Mouse (Mus musculus) CH12.LX (cell line): ENCODE measurements around the gene Gm36028. TPM values are rescaled to one million over a fixed set of nuclear protein-coding genes. Genes with fewer than 3 reads are reported as not detected.

ENCODE experiments used
- DNase-seq: peaks from one replicate; pipeline ENCODE4 v3.0.0-alpha.2; 2013; ENCODE audit errors: extremely low read depth
- H3K27ac ChIP-seq: 2 replicates; pipeline ENCODE4 v1.5.1; 2012; ENCODE audit warnings: low read depth, mild to moderate bottlenecking, control low read depth, moderate library complexity; ENCODE audit not compliant: insufficient read depth
- H3K27me3 ChIP-seq: replicated peaks from 2 replicates; pipeline ENCODE3; 2012; ENCODE audit warnings: inconsistent platforms
- H3K36me3 ChIP-seq, 2 experiments: replicated peaks in 1 of 2; 2 replicates each; pipeline versions ENCODE3 to v1.6.1; 2012; ENCODE audit warnings: inconsistent platforms in 1 of 2, low read length in 1 of 2, mild to moderate bottlenecking in 1 of 2, mixed read lengths in 1 of 2, moderate library complexity in 1 of 2; ENCODE audit not compliant: control insufficient read depth in 1 of 2, insufficient read depth in 1 of 2
- H3K4me1 ChIP-seq, 2 experiments: 2 replicates each; pipeline ENCODE4 v1.6.1; 2012; ENCODE audit warnings: inconsistent platforms in 1 of 2, moderate library complexity in 1 of 2; ENCODE audit not compliant: insufficient read depth in 2 of 2, control insufficient read depth in 1 of 2
- H3K4me2 ChIP-seq: 2 replicates; pipeline ENCODE4 v1.6.1; 2012; ENCODE audit warnings: low read depth, mild to moderate bottlenecking, control low read depth; ENCODE audit not compliant: poor library complexity, insufficient read depth, severe bottlenecking
- H3K4me3 ChIP-seq, 3 experiments: fragments of 150-350 bp in 1 of 3; sonication (generic) in 1 of 3; replicated peaks in 1 of 3; 2 replicates each; pipeline versions ENCODE3 to v1.5.1; 2011 to 2012; ENCODE audit warnings: low read depth in 2 of 3, low read length in 2 of 3, mild to moderate bottlenecking in 2 of 3, moderate library complexity in 2 of 3, control low read depth in 1 of 3, improper control_type of control experiment in 1 of 3, inconsistent platforms in 1 of 3, mixed read lengths in 1 of 3; ENCODE audit not compliant: poor library complexity in 1 of 3
- H3K79me2 ChIP-seq: replicated peaks from 2 replicates; pipeline ENCODE4 v1.6.1; 2012; ENCODE audit warnings: mild to moderate bottlenecking, moderate library complexity; ENCODE audit not compliant: control insufficient read depth, poor library complexity, insufficient read depth, severe bottlenecking; ENCODE audit errors: extremely low read depth
- H3K9ac ChIP-seq: 2 replicates; pipeline ENCODE4 v1.6.1; 2012; ENCODE audit warnings: low read depth, mild to moderate bottlenecking, control low read depth, moderate library complexity; ENCODE audit not compliant: insufficient read depth
- H3K9me3 ChIP-seq: replicated peaks from 2 replicates; pipeline ENCODE3; 2012; ENCODE audit warnings: low read length, inconsistent platforms, mixed read lengths
- BHLHE40 ChIP-seq: IDR thresholded peaks from 2 replicates; pipeline ENCODE4 v1.6.1; 2011; ENCODE audit warnings: mild to moderate bottlenecking, low read depth, low read length, improper control_type of control experiment
- CHD1 ChIP-seq: IDR thresholded peaks from 2 replicates; pipeline ENCODE4 v1.6.1; 2012; ENCODE audit warnings: low read depth, low read length, improper control_type of control experiment, inconsistent platforms
- CTCF ChIP-seq, 2 experiments: IDR thresholded peaks in 1 of 2; conservative IDR thresholded peaks in 1 of 2; 2 replicates each; pipeline ENCODE4 v1.5.1; 2011 to 2012; ENCODE audit warnings: low read depth in 2 of 2, low read length in 2 of 2, improper control_type of control experiment in 1 of 2, inconsistent platforms in 1 of 2, mild to moderate bottlenecking in 1 of 2, moderate library complexity in 1 of 2
- ELF1 ChIP-seq: IDR thresholded peaks from 2 replicates; pipeline ENCODE4 v1.6.1; 2014; ENCODE audit warnings: low read depth, mild to moderate bottlenecking, inconsistent platforms, low read length, improper control_type of control experiment
- EP300 ChIP-seq: IDR thresholded peaks from 2 replicates; pipeline ENCODE4 v1.6.1; 2011; ENCODE audit warnings: low read length, improper control_type of control experiment
- ETS1 ChIP-seq: conservative IDR thresholded peaks from 2 replicates; pipeline ENCODE4 v1.6.1; 2012; ENCODE audit warnings: low read depth, mild to moderate bottlenecking, inconsistent platforms, low read length, improper control_type of control experiment, moderate library complexity
- HCFC1 ChIP-seq: IDR thresholded peaks from 2 replicates; pipeline ENCODE4 v1.6.1; 2012; ENCODE audit warnings: low read depth, mild to moderate bottlenecking, inconsistent platforms, low read length, improper control_type of control experiment
- JUND ChIP-seq: conservative IDR thresholded peaks from 2 replicates; pipeline ENCODE4 v1.6.1; 2011; ENCODE audit warnings: low read depth, low read length, improper control_type of control experiment
- MAFK ChIP-seq: IDR thresholded peaks from 2 replicates; pipeline ENCODE4 v1.6.1; 2011; ENCODE audit warnings: low read length, improper control_type of control experiment; ENCODE audit not compliant: insufficient replicate concordance
- MAX ChIP-seq: IDR thresholded peaks from 2 replicates; pipeline ENCODE4 v1.6.1; 2011; ENCODE audit warnings: low read length, improper control_type of control experiment
- MAZ ChIP-seq: IDR thresholded peaks from 2 replicates; pipeline ENCODE4 v1.6.1; 2012; ENCODE audit warnings: low read depth, mild to moderate bottlenecking, inconsistent platforms, low read length, improper control_type of control experiment, moderate library complexity
- MEF2A ChIP-seq: IDR thresholded peaks from 2 replicates; pipeline ENCODE4 v1.6.1; 2014; ENCODE audit warnings: low read depth, mild to moderate bottlenecking, inconsistent platforms, low read length, improper control_type of control experiment, borderline replicate concordance
- MYC ChIP-seq: IDR thresholded peaks from 2 replicates; pipeline ENCODE4 v1.6.1; 2011; ENCODE audit warnings: low read depth, mild to moderate bottlenecking, improper control_type of control experiment, low read length
- RCOR1 ChIP-seq: conservative IDR thresholded peaks from 2 replicates; pipeline ENCODE4 v1.6.1; 2012; ENCODE audit warnings: low read depth, mild to moderate bottlenecking, inconsistent platforms, low read length, improper control_type of control experiment
- SMC3 ChIP-seq: IDR thresholded peaks from 2 replicates; pipeline ENCODE4 v1.6.1; 2011; ENCODE audit warnings: low read depth, low read length, improper control_type of control experiment
- TBP ChIP-seq: conservative IDR thresholded peaks from 2 replicates; pipeline ENCODE4 v1.6.1; 2011; ENCODE audit warnings: low read depth, low read length, improper control_type of control experiment
- UBTF ChIP-seq: IDR thresholded peaks from 2 replicates; pipeline ENCODE4 v1.6.1; 2012; ENCODE audit warnings: low read depth, mild to moderate bottlenecking, inconsistent platforms, low read length, improper control_type of control experiment, moderate library complexity
- USF1 ChIP-seq: IDR thresholded peaks from 2 replicates; pipeline ENCODE4 v1.6.1; 2014; ENCODE audit warnings: low read depth, mild to moderate bottlenecking, inconsistent platforms, low read length, improper control_type of control experiment
- ZKSCAN1 ChIP-seq: IDR thresholded peaks from 2 replicates; pipeline ENCODE4 v1.6.1; 2012; ENCODE audit warnings: low read depth, inconsistent platforms, low read length, improper control_type of control experiment, borderline replicate concordance
- ZMIZ1 ChIP-seq: IDR thresholded peaks from 2 replicates; pipeline ENCODE4 v1.6.1; 2012; ENCODE audit warnings: low read depth, mild to moderate bottlenecking, inconsistent platforms, low read length, improper control_type of control experiment
- ZNF384 ChIP-seq: IDR thresholded peaks from 2 replicates; pipeline ENCODE4 v1.6.1; 2012; ENCODE audit warnings: low read depth, low read length, improper control_type of control experiment, inconsistent platforms
- dilution Hi-C: fragments of 300-500 bp; cut with MboI; formaldehyde crosslinking; loops from 2 replicates; pipeline ENCODE4 v1.14.3; 2020; ENCODE audit warnings: low sequenced_read_pairs; ENCODE audit not compliant: extremely low pct_unique_long_range_greater_than_20kb, extremely low pct_ligation_motif_present
- in situ Hi-C: fragments of 300-500 bp; cut with MboI; formaldehyde crosslinking; loops from 3 replicates; pipeline ENCODE4 v1.14.3; 2019; ENCODE audit warnings: low sequenced_read_pairs, low pct_ligation_motif_present, low pct_unique_long_range_greater_than_20kb, mixed read lengths
- polyA plus RNA-seq: library from polyadenylated mRNA; unstranded; fragments of >175 nt; gene quantifications from 2 replicates; pipeline ENCODE4 v1.2.1, GENCODE M21; 2012; ENCODE audit warnings: low read depth; ENCODE audit not compliant: insufficient read length
- total RNA-seq, 2 experiments: library from RNA; depleted of rRNA; stranded (reverse); fragments of 300-350 nt in 1 of 2; fragments of >200 nt in 1 of 2; gene quantifications; 2 replicates each; pipeline ENCODE4 v1.2.3; 2012 to 2014

Gene Gm36028
- total and polyA plus RNA-seq, 3 experiments, result not detected

- Histone ChIP-seq H3K4me1 (peaks cover 9 to 25% of the 10 kb centered on the region in 2 experiments), H3K79me2 (no peaks in the 10 kb centered on the region), H3K27me3 (no peaks in the 10 kb centered on the region), H3K4me3 (no peak overlapping the region), H3K36me3 (no peaks in the 10 kb centered on the region), H3K4me2 (no peak overlapping the region), H3K9ac (no peak overlapping the region), H3K9me3 (peaks cover 9% of the 10 kb centered on the region), H3K27ac (no peak overlapping the region)
- DNase-seq, result no peak
- in situ Hi-C loops (no loop called here), dilution Hi-C loops (no loop called here)
- TF ChIP-seq TBP (no peak), ZKSCAN1 (no peak), ETS1 (no peak), CTCF (conservative IDR thresholded peaks at IDR 0.05 in 1 of 2, IDR thresholded peaks at IDR 0.05 in 1 of 2; ENCODE audit: low read depth in 2 of 2, low read length in 2 of 2) (no peak), HCFC1 (no peak), MAZ (no peak), SMC3 (no peak), CHD1 (no peak), BHLHE40 (no peak), MAX (no peak), RCOR1 (no peak), MAFK (no peak), MYC (no peak), ZMIZ1 (no peak), JUND (no peak), ELF1 (no peak), MEF2A (no peak), EP300 (no peak), ZNF384 (no peak), UBTF (no peak)
- TF ChIP-seq, all 38 proteins: peak for 0
Observed at GRCm38 (mm10) chr16:37808866-37809622, 51.9 kb downstream of the Gm36028 start.

- Histone ChIP-seq H3K4me3 (no peak overlapping the region), H3K9me3 (peaks cover 9% of the 10 kb centered on the region), H3K4me2 (no peak overlapping the region), H3K36me3 (no peaks in the 10 kb centered on the region), H3K4me1 (peaks cover 0 to 8% of the 10 kb centered on the region in 2 experiments; a peak in 3 of 4 replicates), H3K79me2 (no peaks in the 10 kb centered on the region), H3K9ac (no peak overlapping the region), H3K27me3 (no peaks in the 10 kb centered on the region), H3K27ac (no peak overlapping the region)
- TF ChIP-seq USF1 (no peak), CTCF (conservative IDR thresholded peaks at IDR 0.05 in 1 of 2, IDR thresholded peaks at IDR 0.05 in 1 of 2; ENCODE audit: low read depth in 2 of 2, low read length in 2 of 2) (0 out of 4 replicates have a peak, but pooled peaks of 1 of the 2 experiments have one; percentile 7)
- dilution Hi-C loops (no loop called here), in situ Hi-C loops (no loop called here)
- no peak for DNase-seq
Observed at GRCm38 (mm10) chr16:37807269-37807668, 53.7 kb downstream of the Gm36028 start.
